Mouse (Mus musculus): ENCODE measurements around the gene Rab23.

GRCm38 (mm10) chr1:33714796-33715195 lies 4.9 kb upstream of the Rab23 start:
- TF ChIP-seq CTCF (IDR thresholded peaks at IDR 0.05; ENCODE audit: control insufficient read depth, insufficient read depth, insufficient replicate concordance, low read depth, low read length) (no peak), POLR2A (IDR thresholded peaks at IDR 0.05; ENCODE audit: control insufficient read depth, low read depth, low read length) (no peak)
